Mouse (Mus musculus) bone marrow macrophage, adult 2 months (primary cell): ENCODE measurements around the gene Krtap15.

Experiments
- CTCF ChIP-seq: IDR thresholded peaks from 2 replicates; pipeline ENCODE4 v1.5.1; 2012; ENCODE audit warnings: low read depth, mild to moderate bottlenecking, low read length, moderate library complexity
- POLR2A ChIP-seq: IDR thresholded peaks from 2 replicates; pipeline ENCODE4 v1.6.1; 2012; ENCODE audit warnings: mild to moderate bottlenecking, low read depth, low read length, borderline replicate concordance

- TF ChIP-seq CTCF = no peak
- TF ChIP-seq POLR2A = no peak
Observed at GRCm38 (mm10) chr16:88826095-88826652, 6.2 kb downstream of the Krtap15 start, which contains the start of gene Krtap14.
